Mouse (Mus musculus): Measurements from ENCODE around the gene Mmp8. TPM values are rescaled to one million over a fixed set of nuclear protein-coding genes. Genes with fewer than 3 reads are reported as not detected.
A peak's percentile ranks its signal among the peaks of the same experiment; 100 is the strongest.

Gene Mmp8
- polyA plus RNA-seq, 1 experiment from 2014 or later: 0.08 TPM

DNA sequence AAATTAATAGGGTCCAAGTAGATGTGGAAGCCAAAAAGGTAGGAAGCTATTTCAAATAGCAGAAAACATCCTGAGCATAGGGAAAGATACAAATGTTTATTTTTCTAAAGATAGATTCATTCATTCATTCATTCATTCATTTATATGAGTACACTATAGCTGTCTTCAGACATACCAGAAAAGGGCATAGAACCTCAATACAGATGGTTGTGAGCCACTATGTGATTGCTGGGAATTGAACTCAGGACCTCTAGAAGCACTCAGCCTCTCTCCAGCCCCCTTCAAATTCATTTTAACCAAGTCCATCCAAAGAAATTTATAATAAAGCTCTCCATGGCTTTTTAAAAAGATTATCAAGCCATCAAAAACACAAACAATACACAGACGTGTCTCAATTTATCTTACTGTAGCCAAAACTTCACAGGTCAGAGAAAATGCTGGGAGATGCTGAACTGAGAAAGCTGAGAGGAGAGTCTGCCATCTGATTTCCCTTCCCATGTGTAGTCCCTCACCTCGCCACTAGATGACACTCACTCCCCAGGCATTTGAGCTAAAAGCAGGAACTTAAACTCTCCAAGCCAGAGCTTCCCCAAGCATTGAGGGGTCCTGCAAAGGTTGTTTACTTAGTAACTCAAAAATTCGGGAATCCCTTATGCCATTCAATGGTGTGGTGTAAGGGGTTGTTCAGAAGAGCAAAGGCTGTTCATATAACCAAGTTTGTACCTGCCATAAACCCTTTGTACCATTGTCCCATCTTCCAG is 44.9 kb downstream of the Mmp8 start:
- Histone ChIP-seq H3K4me1 (ENCODE audit: control insufficient read depth, insufficient read depth, low read length) (no peaks in the 10 kb centered on the region), H3K4me2 (ENCODE audit: low read depth, low read length) (no peak overlapping the region), H3K36me3 (replicated peaks; ENCODE audit: control insufficient read depth, insufficient read depth, low read depth, low read length) (no peaks in the 10 kb centered on the region), H3K9me3 (replicated peaks; ENCODE audit: control insufficient read depth, low read length) (no peaks in the 10 kb centered on the region), H3K27ac (replicated peaks; ENCODE audit: low read depth, low read length) (no peak overlapping the region), H3K27me3 (ENCODE audit: control insufficient read depth, insufficient read depth, low read length) (no peaks in the 10 kb centered on the region), H3K9ac (replicated peaks; ENCODE audit: low read length) (no peak overlapping the region), H3K4me3 (ENCODE audit: low read depth, low read length) (no peak overlapping the region)
- peak; percentile 52; the same call in 1 of the 2 replicates for ATAC-seq (replicated peaks; ENCODE audit: insufficient number of reproducible peaks, low FRiP score, low TSS enrichment, low read depth)
- peak; percentile 78 for DNase-seq (ENCODE audit: low spot score)
- 3% methylated on average over 3 of the region's 3 CpGs for WGBS

GRCm38 (mm10) chr9:7604005-7604404 is 45.7 kb downstream of the Mmp8 start:
- no peak for DNase-seq (ENCODE audit: low spot score)

GRCm38 (mm10) chr9:7605638-7606037 is 47.4 kb downstream of the Mmp8 start:
- Histone ChIP-seq H3K9ac (replicated peaks; ENCODE audit: low read length) (no peak overlapping the region), H3K4me2 (ENCODE audit: low read depth, low read length) (no peak overlapping the region), H3K27me3 (ENCODE audit: control insufficient read depth, insufficient read depth, low read length) (no peaks in the 10 kb centered on the region), H3K27ac (replicated peaks; ENCODE audit: low read depth, low read length) (no peak overlapping the region), H3K4me3 (ENCODE audit: low read depth, low read length) (no peak overlapping the region), H3K4me1 (ENCODE audit: control insufficient read depth, insufficient read depth, low read length) (no peaks in the 10 kb centered on the region), H3K36me3 (replicated peaks; ENCODE audit: control insufficient read depth, insufficient read depth, low read depth, low read length) (no peaks in the 10 kb centered on the region), H3K9me3 (replicated peaks; ENCODE audit: control insufficient read depth, low read length) (no peaks in the 10 kb centered on the region)
- DNase-seq (ENCODE audit: low spot score): no peak
- WGBS: 90% methylated on average over 12 of the region's 12 CpGs
- no peak for ATAC-seq (replicated peaks; ENCODE audit: insufficient number of reproducible peaks, low FRiP score, low TSS enrichment, low read depth)

More at GRCm38 (mm10) chr9:7604005-7604404, 45.7 kb downstream of the Mmp8 start:
- Histone ChIP-seq H3K4me1 (ENCODE audit: control insufficient read depth, insufficient read depth, low read length) (no peaks in the 10 kb centered on the region), H3K9ac (replicated peaks; ENCODE audit: low read length) (no peak overlapping the region), H3K27me3 (ENCODE audit: control insufficient read depth, insufficient read depth, low read length) (no peaks in the 10 kb centered on the region), H3K36me3 (replicated peaks; ENCODE audit: control insufficient read depth, insufficient read depth, low read depth, low read length) (no peaks in the 10 kb centered on the region), H3K4me2 (ENCODE audit: low read depth, low read length) (no peak overlapping the region), H3K4me3 (ENCODE audit: low read depth, low read length) (no peak overlapping the region), H3K9me3 (replicated peaks; ENCODE audit: control insufficient read depth, low read length) (no peaks in the 10 kb centered on the region), H3K27ac (replicated peaks; ENCODE audit: low read depth, low read length) (no peak overlapping the region)
- no peak for ATAC-seq (replicated peaks; ENCODE audit: insufficient number of reproducible peaks, low FRiP score, low TSS enrichment, low read depth)
- 54% methylated on average over 6 of the region's 6 CpGs for whole genome bisulfite sequencing

Other genes with a start within 250 kb of the Mmp8 start
- gene Mmp12, start 214.1 kb upstream of the Mmp8 start, polyA plus RNA-seq (2014; fragmentation: Nextera tagmentation; extraction: Ambion mirVana): not detected in 2 replicates
- gene Mmp1b, start 170.4 kb upstream of the Mmp8 start, polyA plus RNA-seq (2014; fragmentation: Nextera tagmentation; extraction: Ambion mirVana): not detected in 2 replicates
- not detected in 2 replicates for gene Mmp3, start 112.6 kb upstream of the Mmp8 start, polyA plus RNA-seq (2014; fragmentation: Nextera tagmentation; extraction: Ambion mirVana)
- gene Mmp10, start 56.1 kb upstream of the Mmp8 start, polyA plus RNA-seq (2014; fragmentation: Nextera tagmentation; extraction: Ambion mirVana): not detected in 2 replicates
- gene Mmp27, start 12.9 kb downstream of the Mmp8 start, polyA plus RNA-seq (2014; fragmentation: Nextera tagmentation; extraction: Ambion mirVana): not detected in 2 replicates
- gene Mmp20, start 69.8 kb downstream of the Mmp8 start, polyA plus RNA-seq (2014; fragmentation: Nextera tagmentation; extraction: Ambion mirVana): not detected in 2 replicates
- gene Mmp7, start 133.6 kb downstream of the Mmp8 start, polyA plus RNA-seq (2014; fragmentation: Nextera tagmentation; extraction: Ambion mirVana): not detected in 2 replicates
- 122 and 128 TPM in 2 replicates for gene Tmem123, start 205.6 kb downstream of the Mmp8 start, polyA plus RNA-seq (2014; fragmentation: Nextera tagmentation; extraction: Ambion mirVana)

Measured in embryonic facial prominence, embryonic 11.5 days (tissue).